Mouse (Mus musculus) spleen, adult 2 months (tissue): Measurements from ENCODE around the gene Ces1f.

Experiments used
- CTCF ChIP-seq: fragments of 200-500 bp; IDR thresholded peaks from 2 replicates; pipeline ENCODE4 v1.5.1; 2011; ENCODE audit warnings: mild to moderate bottlenecking, inconsistent platforms; ENCODE audit not compliant: insufficient read depth, insufficient read length, insufficient replicate concordance; ENCODE audit errors: extremely low read depth
- POLR2A ChIP-seq: fragments of 200-500 bp; IDR thresholded peaks from 2 replicates; pipeline ENCODE4 v1.6.1; 2011; ENCODE audit warnings: low read depth, low read length, inconsistent platforms

DNA sequence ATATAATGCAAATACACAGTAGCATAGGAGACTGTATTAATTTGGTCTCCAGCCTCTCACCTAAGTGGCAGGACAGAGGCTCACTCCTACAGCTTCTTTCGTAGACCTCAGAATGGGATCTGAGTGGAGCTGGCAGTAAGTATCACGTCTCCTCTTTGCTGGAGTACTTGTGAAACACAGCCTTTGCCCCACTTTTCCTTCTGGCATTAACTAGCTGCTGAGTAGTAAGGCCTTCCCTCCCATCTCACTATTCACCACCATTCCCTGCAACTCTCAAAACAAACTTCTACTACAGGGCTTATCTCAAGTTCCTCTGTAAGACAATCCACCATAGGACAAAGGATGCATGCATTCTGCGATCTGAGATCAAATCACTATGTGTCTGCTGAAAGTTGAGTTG lies 2.8 kb upstream of the Ces1f start:
- no peak for TF ChIP-seq POLR2A
- no peak for TF ChIP-seq CTCF
